Mouse (Mus musculus): ENCODE data around the gene Armcx4. TPM values are rescaled to one million over a fixed set of nuclear protein-coding genes. Genes with fewer than 3 reads are reported as not detected.

The Armcx4 gene
- polyA plus RNA-seq, 1 experiment, result not detected

DNA sequence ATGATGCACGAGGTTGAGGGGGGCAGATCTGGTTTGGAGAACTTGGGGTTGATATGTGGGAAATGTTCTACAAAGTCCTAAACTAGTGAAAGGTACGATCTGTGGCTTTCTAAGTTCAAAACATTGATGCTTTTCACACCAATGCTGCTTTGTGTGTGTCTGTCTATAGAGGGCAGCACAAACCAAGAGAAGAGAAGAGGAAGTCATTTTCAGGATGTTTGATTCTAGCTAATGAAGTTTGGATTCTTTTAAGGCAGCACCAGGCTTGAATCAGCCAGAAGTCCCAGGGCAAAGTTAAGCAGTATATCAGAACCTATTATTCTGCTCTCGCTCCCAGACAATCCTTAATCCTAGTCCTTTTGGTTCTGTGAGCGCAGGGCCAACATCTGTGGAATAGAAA, 43.5 kb downstream of the Armcx4 start:
- H3K4me3 ChIP-seq (replicated peaks), result no peak overlapping the region
- H3K27me3 ChIP-seq (ENCODE audit: control insufficient read depth), result peaks cover 3% of the 10 kb centered on the region; the same call in 1 of the 2 replicates
- no peaks in the 10 kb centered on the region for H3K9me3 ChIP-seq (ENCODE audit: control insufficient read depth, low read length)
- no peaks in the 10 kb centered on the region for H3K4me1 ChIP-seq (ENCODE audit: control insufficient read depth)
- no peak for TF ChIP-seq TAL1 (IDR thresholded peaks at IDR 0.05; ENCODE audit: low read length)
- TF ChIP-seq GATA1 (IDR thresholded peaks at IDR 0.05; ENCODE audit: low read length), result no peak
- no peaks in the 10 kb centered on the region for H3K36me3 ChIP-seq (ENCODE audit: control insufficient read depth)

DNA sequence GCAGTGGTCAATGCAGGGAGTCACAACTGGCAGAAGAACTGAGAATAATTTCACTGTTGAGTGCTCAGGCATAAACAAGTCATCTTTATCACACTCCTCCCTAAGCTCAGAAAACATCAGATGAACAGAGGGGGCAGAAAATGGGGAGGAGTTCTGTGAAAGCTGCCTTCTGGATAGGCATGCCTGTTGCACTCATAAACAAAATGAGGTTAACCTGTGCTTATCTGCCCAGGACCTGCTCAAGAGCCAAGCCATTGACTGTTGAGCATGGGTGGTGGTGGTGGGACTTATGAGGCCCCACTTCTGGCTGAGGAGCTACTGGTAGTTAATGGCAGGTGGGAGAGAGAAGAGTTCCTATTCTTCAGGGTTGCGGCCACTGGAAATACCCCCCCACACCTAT, 51.5 kb downstream of the Armcx4 start:
- TF ChIP-seq GATA1 (IDR thresholded peaks at IDR 0.05; ENCODE audit: low read length), result no peak
- TF ChIP-seq TAL1 (IDR thresholded peaks at IDR 0.05; ENCODE audit: low read length), result no peak
- H3K36me3 ChIP-seq (ENCODE audit: control insufficient read depth), result no peaks in the 10 kb centered on the region
- H3K27me3 ChIP-seq (ENCODE audit: control insufficient read depth), result no peaks in the 10 kb centered on the region; the same call in 1 of the 2 replicates
- H3K4me3 ChIP-seq (replicated peaks), result no peak overlapping the region
- H3K9me3 ChIP-seq (ENCODE audit: control insufficient read depth, low read length), result no peaks in the 10 kb centered on the region
- peaks cover 7% of the 10 kb centered on the region for H3K4me1 ChIP-seq (ENCODE audit: control insufficient read depth)

DNA sequence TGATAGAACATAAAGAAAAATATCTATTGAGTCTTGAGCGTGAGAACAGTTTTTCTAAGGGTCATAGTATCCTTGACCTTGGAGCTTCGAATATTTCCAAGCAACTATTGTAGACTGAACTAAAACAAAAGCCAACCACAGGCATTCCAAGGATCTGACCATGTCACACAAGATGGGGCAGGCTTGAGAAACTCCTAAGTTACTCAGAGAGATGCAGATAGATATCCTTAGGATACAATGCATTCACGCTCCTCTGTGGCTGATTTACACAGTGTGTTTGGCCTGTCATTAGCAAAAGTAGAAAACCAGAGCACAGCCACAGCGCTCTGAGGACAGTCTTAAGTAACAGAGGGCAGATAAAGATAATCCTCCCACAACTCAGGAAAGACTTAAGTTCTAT, 52.8 kb downstream of the Armcx4 start:
- H3K9me3 ChIP-seq (ENCODE audit: control insufficient read depth, low read length), result no peaks in the 10 kb centered on the region
- peaks cover 7% of the 10 kb centered on the region for H3K4me1 ChIP-seq (ENCODE audit: control insufficient read depth)
- no peaks in the 10 kb centered on the region for H3K36me3 ChIP-seq (ENCODE audit: control insufficient read depth)
- no peak for TF ChIP-seq GATA1 (IDR thresholded peaks at IDR 0.05; ENCODE audit: low read length)
- no peak for TF ChIP-seq TAL1 (IDR thresholded peaks at IDR 0.05; ENCODE audit: low read length)
- H3K4me3 ChIP-seq (replicated peaks), result no peak overlapping the region
- no peaks in the 10 kb centered on the region; the same call in 1 of the 2 replicates for H3K27me3 ChIP-seq (ENCODE audit: control insufficient read depth)

DNA sequence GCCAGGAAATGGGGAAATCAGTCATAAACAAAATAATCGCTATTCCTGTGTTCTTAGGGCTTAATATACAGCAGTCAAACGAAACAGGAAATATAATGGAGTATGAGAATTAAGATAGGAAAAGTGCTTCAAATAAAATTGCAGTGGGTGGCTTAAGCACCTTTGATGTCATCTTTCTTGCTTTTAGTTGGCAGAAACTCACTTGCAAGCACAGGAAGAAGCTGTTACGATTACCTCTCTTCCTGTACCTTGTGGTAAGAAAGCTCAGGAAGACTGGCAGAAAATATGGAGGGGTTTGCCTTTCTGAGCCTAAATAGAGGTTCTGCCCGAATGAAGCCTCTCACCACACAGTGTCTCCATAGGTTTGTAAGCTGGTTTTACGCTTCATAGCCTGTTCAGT, 55.5 kb downstream of the Armcx4 start:
- no peaks in the 10 kb centered on the region for H3K9me3 ChIP-seq (ENCODE audit: control insufficient read depth, low read length)
- H3K36me3 ChIP-seq (ENCODE audit: control insufficient read depth), result no peaks in the 10 kb centered on the region
- H3K4me1 ChIP-seq (ENCODE audit: control insufficient read depth), result peaks cover 7% of the 10 kb centered on the region
- TF ChIP-seq GATA1 (IDR thresholded peaks at IDR 0.05; ENCODE audit: low read length) (no peak), TAL1 (IDR thresholded peaks at IDR 0.05; ENCODE audit: low read length) (no peak)
- H3K27me3 ChIP-seq (ENCODE audit: control insufficient read depth), result no peaks in the 10 kb centered on the region; the same call in 1 of the 2 replicates
- no peak overlapping the region for H3K4me3 ChIP-seq (replicated peaks)

Other genes with a start within 250 kb of the Armcx4 start
- not detected in 2 replicates for gene Taf7l, start 210.0 kb upstream of the Armcx4 start, polyA plus RNA-seq (2012)
- gene Timm8a1, start 144.7 kb upstream of the Armcx4 start, polyA plus RNA-seq (2012), result 0.24 and 0.47 TPM in 2 replicates
- gene Btk, start 102.9 kb upstream of the Armcx4 start, polyA plus RNA-seq (2012), result 0.12 and 0.29 TPM in 2 replicates
- 12.2 and 13.9 TPM in 2 replicates for gene Rpl36a, start 100.9 kb upstream of the Armcx4 start, polyA plus RNA-seq (2012)
- 0.05 and 0.08 TPM in 2 replicates for gene Gla, start 85.4 kb upstream of the Armcx4 start, polyA plus RNA-seq (2012)
- gene Hnrnph2, start 85.3 kb upstream of the Armcx4 start, polyA plus RNA-seq (2012), result 1.6 and 2.2 TPM in 2 replicates
- gene Armcx1, start 31.4 kb downstream of the Armcx4 start, polyA plus RNA-seq (2012), result not detected in 2 replicates
- 0.03 and 0.06 TPM in 2 replicates for gene Armcx6, start 64.9 kb downstream of the Armcx4 start, polyA plus RNA-seq (2012)
- 0.04 and 0.05 TPM in 2 replicates for gene Armcx3, start 70.1 kb downstream of the Armcx4 start, polyA plus RNA-seq (2012)
- 0.04 and 0.10 TPM in 2 replicates for gene Armcx2, start 122.7 kb downstream of the Armcx4 start, polyA plus RNA-seq (2012)